In the genomic region with DNA sequence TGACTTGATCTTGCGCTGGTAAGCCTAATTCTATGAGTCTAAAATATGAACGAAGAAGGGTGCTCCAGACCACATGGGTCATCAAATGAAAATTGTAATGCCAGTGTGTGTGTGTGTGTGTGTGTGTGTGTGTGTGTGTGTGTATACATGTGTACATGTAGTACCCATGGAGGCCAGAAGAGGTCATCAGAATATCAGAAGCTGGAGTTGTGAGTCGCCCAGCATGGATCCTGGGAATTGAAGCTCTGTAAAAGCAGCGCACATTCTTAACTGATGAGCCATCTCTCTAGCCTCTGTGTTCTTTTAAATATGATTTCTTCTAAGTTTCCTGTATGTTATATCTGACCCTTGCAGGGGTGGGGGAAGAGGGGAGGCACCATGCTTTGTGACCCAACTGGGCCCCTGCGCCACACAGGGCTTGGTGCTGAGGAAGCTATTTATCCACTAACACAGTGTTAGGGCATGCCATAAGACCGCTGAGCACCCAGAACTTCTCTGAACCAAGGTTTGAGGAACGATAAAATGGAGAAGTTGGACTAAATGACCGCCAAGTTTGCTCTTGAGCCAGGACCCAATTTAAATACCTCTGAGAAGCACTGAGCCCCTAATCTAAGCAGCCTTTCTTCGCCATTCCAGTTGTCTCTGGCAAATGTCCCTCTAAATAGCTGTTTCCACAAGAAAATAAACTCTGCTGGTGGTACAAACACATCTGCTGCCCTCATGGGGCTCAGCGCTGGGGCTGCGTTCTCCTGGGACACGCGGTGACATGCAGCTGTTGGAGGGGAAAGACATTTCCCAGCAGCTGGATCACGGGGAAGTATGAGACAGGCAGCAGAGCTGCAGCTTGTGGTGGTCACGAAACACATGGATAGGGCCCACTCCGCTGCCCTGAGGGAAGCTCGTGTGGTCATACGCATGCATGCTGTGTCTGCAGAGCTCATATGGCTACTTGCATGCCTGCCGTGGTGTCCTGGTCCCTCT, we compare ENCODE assay signal across 14 mouse cellular contexts. TPM values are rescaled to one million over a fixed set of nuclear protein-coding genes. Genes with fewer than 3 reads are reported as not detected.
A peak's percentile ranks its signal among the peaks of the same experiment; 100 is the strongest.
DNase-seq lines count a peak whose midpoint lies in the region; ATAC-seq and TF ChIP-seq lines count a peak whose summit lies in the region.
"Had no signal": no experiment of that assay in that cellular context is flagged by ENCODE, and none has a peak within 500 bp of the region (broad histone marks: within the 10 kb centered on the region; RNA-seq: fewer than 3 reads in every experiment).

No protein-coding gene starts in this region.

- H3K4me3 ChIP-seq in forebrain, postnatal 0 days (ENCODE audit: low read depth, low read length) = no peak overlapping the region
- H3K4me3 ChIP-seq in forebrain, embryonic 12.5 days (replicated peaks) = no peak overlapping the region
- H3K4me3 ChIP-seq in lung, adult 2 months (replicated peaks; ENCODE audit: extremely low read depth, low read depth, low read length) = no peak overlapping the region
- H3K4me3 ChIP-seq in embryonic facial prominence, embryonic 14.5 days (ENCODE audit: low read depth, low read length) = no peak overlapping the region
- no peak overlapping the region for H3K4me3 ChIP-seq in myocyte
- H3K4me3 ChIP-seq: forebrain, embryonic 15.5 days; heart, embryonic 15.5 days had no signal

- TF ChIP-seq CTCF in forebrain, postnatal 0 days (IDR thresholded peaks at IDR 0.05; ENCODE audit: low read depth) = peak; percentile 55
- no peak for TF ChIP-seq CTCF in lung, adult 2 months (IDR thresholded peaks at IDR 0.05; ENCODE audit: insufficient read depth, low read length)

- no peaks in the 10 kb centered on the region for H3K36me3 ChIP-seq in forebrain, postnatal 0 days (ENCODE audit: insufficient read depth)
- no peaks in the 10 kb centered on the region for H3K36me3 ChIP-seq in forebrain, embryonic 12.5 days (replicated peaks)
- no peaks in the 10 kb centered on the region for H3K36me3 ChIP-seq in embryonic facial prominence, embryonic 14.5 days (ENCODE audit: control insufficient read depth, insufficient read depth, low read length)
- no peaks in the 10 kb centered on the region for H3K36me3 ChIP-seq in myocyte (ENCODE audit: control insufficient read depth, insufficient read depth)
- H3K36me3 ChIP-seq: forebrain, embryonic 15.5 days; heart, embryonic 15.5 days had no signal

- no peaks in the 10 kb centered on the region for H3K79me2 ChIP-seq in myocyte (ENCODE audit: control insufficient read depth, insufficient read depth)

- TF ChIP-seq POLR2A in lung, adult 2 months (IDR thresholded peaks at IDR 0.05; ENCODE audit: borderline replicate concordance, extremely low read depth, low read depth, low read length) = no peak
- no peak for TF ChIP-seq POLR2A in myocyte (IDR thresholded peaks at IDR 0.05; ENCODE audit: insufficient read length, low read depth)

- no peak for ATAC-seq in forebrain, postnatal 0 days
- ATAC-seq in forebrain, embryonic 12.5 days (ENCODE audit: low FRiP score) = no peak
- ATAC-seq in embryonic facial prominence, embryonic 14.5 days (ENCODE audit: low read depth) = peak; percentile 75; the same call in 1 of the 2 replicates
- ATAC-seq in erythroid progenitor cell, adult 5-6 weeks (replicated peaks; ENCODE audit: low FRiP score, poor library complexity, severe bottlenecking) = no peak
- ATAC-seq: forebrain, embryonic 15.5 days had no signal

- H3K27ac ChIP-seq in forebrain, postnatal 0 days (ENCODE audit: low read depth, low read length) = no peak overlapping the region
- no peak overlapping the region for H3K27ac ChIP-seq in forebrain, embryonic 12.5 days
- H3K27ac ChIP-seq in embryonic facial prominence, embryonic 14.5 days (replicated peaks; ENCODE audit: low read depth, low read length) = peak overlapping the region; percentile 46
- H3K27ac ChIP-seq: forebrain, embryonic 15.5 days; heart, embryonic 15.5 days had no signal

- no peaks in the 10 kb centered on the region for H3K27me3 ChIP-seq in forebrain, postnatal 0 days (ENCODE audit: insufficient read depth, low read length)
- no peaks in the 10 kb centered on the region; the same call in 1 of the 2 replicates for H3K27me3 ChIP-seq in forebrain, embryonic 12.5 days
- no peaks in the 10 kb centered on the region for H3K27me3 ChIP-seq in embryonic facial prominence, embryonic 14.5 days (replicated peaks; ENCODE audit: control insufficient read depth, insufficient read depth, low read length)
- H3K27me3 ChIP-seq in myocyte (ENCODE audit: control insufficient read depth, insufficient read depth, insufficient read length) = no peaks in the 10 kb centered on the region
- H3K27me3 ChIP-seq: forebrain, embryonic 15.5 days; heart, embryonic 15.5 days had no signal

- DNase-seq in forebrain, postnatal 0 days = no peak
- peak; percentile 43 for DNase-seq in lung, postnatal 10 days
- no peak for DNase-seq in lung, adult 2 months
- peak; percentile 73 for DNase-seq in embryonic facial prominence, embryonic 14.5 days (ENCODE audit: low spot score)
- DNase-seq in cerebellum, adult 9-11 months = no peak
- DNase-seq: cerebellum, adult 18-20 months; right cerebral cortex, adult 18-20 months had no signal

- 91% methylated on average over 19 of the region's 19 CpGs for WGBS in forebrain, postnatal 0 days
- WGBS in forebrain, embryonic 12.5 days = 90% methylated on average over 19 of the region's 19 CpGs
- 74% methylated on average over 19 of the region's 19 CpGs for WGBS in lung, adult 2 months
- WGBS in embryonic facial prominence, embryonic 14.5 days = 63% methylated on average over 19 of the region's 19 CpGs

- H3K4me2 ChIP-seq in forebrain, postnatal 0 days (ENCODE audit: low read depth) = no peak overlapping the region
- H3K4me2 ChIP-seq in forebrain, embryonic 12.5 days = no peak overlapping the region
- no peak overlapping the region for H3K4me2 ChIP-seq in embryonic facial prominence, embryonic 14.5 days (ENCODE audit: low read depth, low read length)
- peak overlapping the region; percentile 43 for H3K4me2 ChIP-seq in myocyte (ENCODE audit: low read depth)
- H3K4me2 ChIP-seq: forebrain, embryonic 15.5 days; heart, embryonic 15.5 days had no signal

- H3K4me1 ChIP-seq in forebrain, postnatal 0 days (ENCODE audit: insufficient read depth) = no peaks in the 10 kb centered on the region
- peaks cover 12% of the 10 kb centered on the region; the same call in 1 of the 2 replicates for H3K4me1 ChIP-seq in forebrain, embryonic 12.5 days
- no peaks in the 10 kb centered on the region for H3K4me1 ChIP-seq in lung, adult 2 months (ENCODE audit: control insufficient read depth, insufficient read depth, low read length)
- no peaks in the 10 kb centered on the region for H3K4me1 ChIP-seq in embryonic facial prominence, embryonic 14.5 days (ENCODE audit: control insufficient read depth, insufficient read depth, low read length)

- no peaks in the 10 kb centered on the region for H3K9me3 ChIP-seq in forebrain, postnatal 0 days (ENCODE audit: low read length)
- H3K9me3 ChIP-seq in forebrain, embryonic 12.5 days = no peaks in the 10 kb centered on the region
- H3K9me3 ChIP-seq in embryonic facial prominence, embryonic 14.5 days (ENCODE audit: control insufficient read depth, low read length) = no peaks in the 10 kb centered on the region
- H3K9me3 ChIP-seq: forebrain, embryonic 15.5 days; heart, embryonic 15.5 days had no signal

- no peak overlapping the region for H3ac ChIP-seq in myocyte (ENCODE audit: control insufficient read depth, insufficient read length)

- H3K9ac ChIP-seq in forebrain, postnatal 0 days = no peak overlapping the region
- H3K9ac ChIP-seq in forebrain, embryonic 12.5 days = no peak overlapping the region
- no peak overlapping the region for H3K9ac ChIP-seq in embryonic facial prominence, embryonic 14.5 days (ENCODE audit: low read depth, low read length)
- H3K9ac ChIP-seq: forebrain, embryonic 15.5 days; heart, embryonic 15.5 days had no signal

TF ChIP-seq in myocyte, 11 proteins besides CTCF, POLR2A, EP300 and RAD21:
- TF ChIP-seq CEBPB (IDR thresholded peaks at IDR 0.05; ENCODE audit: insufficient read depth, poor library complexity, severe bottlenecking) = no peak
- TF ChIP-seq TCF12 (IDR thresholded peaks at IDR 0.05; ENCODE audit: insufficient read depth, poor library complexity, severe bottlenecking) = peak; percentile 95
- TF ChIP-seq MYOG (IDR thresholded peaks at IDR 0.05; ENCODE audit: control insufficient read depth in 1 of 3, insufficient read depth in 1 of 3, insufficient read length in 2 of 3, low read depth in 2 of 3) = peak in 2 of 3 experiments; percentile 93
- peak; percentile 95 for TF ChIP-seq TCF3 (IDR thresholded peaks at IDR 0.05; ENCODE audit: insufficient read length, low read depth)
- peak; percentile 29 to 100 (median 100) for TF ChIP-seq MYOD1 (IDR thresholded peaks at IDR 0.05; ENCODE audit: control insufficient read depth in 1 of 3, insufficient read length in 2 of 3, low read depth in 2 of 3)
- TF ChIP-seq MAX (IDR thresholded peaks at IDR 0.05; ENCODE audit: low read depth) = no peak

RNA-seq across cellular contexts. Expression of gene Otos, which starts 59.6 kb away (rescaled TPM):
- 0.08 TPM in 1 of 2 replicates, not detected in the other for total RNA-seq in forebrain, postnatal 0 days (2014; rRNA removed)
- 0.21 and 0.92 TPM in 2 replicates for polyA plus RNA-seq in forebrain, postnatal 0 days (2015; fragmentation: Nextera tagmentation; extraction: Ambion mirVana)
- polyA plus RNA-seq in forebrain, embryonic 12.5 days (2016; fragmentation: Nextera tagmentation; extraction: Ambion mirVana) = 0.12 and 0.20 TPM in 2 replicates
- 0.18 TPM in 1 of 2 replicates, not detected in the other for polyA plus RNA-seq in lung, adult 2 months (2012; rRNA removed)
- polyA plus RNA-seq in embryonic facial prominence, embryonic 14.5 days (2014; fragmentation: Nextera tagmentation; extraction: Ambion mirVana) = 0.12 and 0.51 TPM in 2 replicates
- 1.2 TPM for polyA plus RNA-seq in myocyte (2012; fragmentation: generic; extraction: Trizol)
- total RNA-seq in erythroid progenitor cell, adult 5-6 weeks (2015; ENCODE audit: low replicate concordance) = not detected in 2 replicates
- not detected in 2 replicates for total RNA-seq in erythroid progenitor cell, adult 5-6 weeks (2017; ENCODE audit: low replicate concordance)
- total RNA-seq: left cerebral cortex, postnatal 25 days; monocyte, adult 5-6 weeks had no signal
- polyA plus RNA-seq: forebrain, embryonic 15.5 days; heart, embryonic 15.5 days had no signal

Comparison
In these comparisons a context has a peak if more than half of its experiments do, and no peak if none do; other contexts are left out.
1. DNase-seq: peak in lung, postnatal 10 days (single experiment) and embryonic facial prominence, embryonic 14.5 days (single experiment); none in forebrain, postnatal 0 days (single experiment), lung, adult 2 months (single experiment) and cerebellum, adult 9-11 months (single experiment).